Mouse (Mus musculus) limb, embryonic 12.5 days (tissue): ENCODE data around the gene Ier5. TPM values are rescaled to one million over a fixed set of nuclear protein-coding genes. Genes with fewer than 3 reads are reported as not detected.

Experiments
- ATAC-seq: fragments of 200-750 bp; cut with Nextera tagmentation; 2 replicates; pipeline ENCODE4 v1.8.0; 2017; ENCODE audit warnings: low read depth, moderate TSS enrichment; ENCODE audit not compliant: insufficient number of reproducible peaks, insufficient read depth, low FRiP score, low TSS enrichment
- H3K27ac ChIP-seq: fragments of 300-500 bp; sonication (generic); 2 replicates; pipeline ENCODE4 v1.5.1; 2016; ENCODE audit warnings: mild to moderate bottlenecking, moderate library complexity
- H3K27me3 ChIP-seq: fragments of 300-500 bp; sonication (generic); 2 replicates; pipeline ENCODE4 v1.6.1; 2016; ENCODE audit warnings: mild to moderate bottlenecking, moderate library complexity
- H3K36me3 ChIP-seq: fragments of 300-500 bp; sonication (generic); 2 replicates; pipeline ENCODE4 v1.6.1; 2016; ENCODE audit warnings: mild to moderate bottlenecking, moderate library complexity
- H3K4me1 ChIP-seq: fragments of 300-500 bp; sonication (generic); replicated peaks from 2 replicates; pipeline ENCODE4 v1.6.1; 2016
- H3K4me2 ChIP-seq: fragments of 300-500 bp; sonication (generic); 2 replicates; pipeline ENCODE4 v1.6.1; 2016; ENCODE audit warnings: mild to moderate bottlenecking, moderate library complexity
- H3K4me3 ChIP-seq: fragments of 300-500 bp; sonication (generic); replicated peaks from 2 replicates; pipeline ENCODE4 v1.5.1; 2016; ENCODE audit warnings: mild to moderate bottlenecking
- H3K9ac ChIP-seq: fragments of 300-500 bp; sonication (generic); replicated peaks from 2 replicates; pipeline ENCODE4 v1.6.1; 2016; ENCODE audit warnings: mild to moderate bottlenecking, moderate library complexity
- H3K9me3 ChIP-seq: fragments of 300-500 bp; sonication (generic); 2 replicates; pipeline ENCODE4 v1.6.1; 2016; ENCODE audit warnings: mild to moderate bottlenecking, moderate library complexity
- WGBS: fragments of 180-500 bp; shearing (Covaris S2); methylation state at CpG from one replicate; pipeline ENCODE4 v1.1.7; 2016; 5-methylcytosine and 5-hydroxymethylcytosine counted together
- polyA plus RNA-seq: library from polyadenylated mRNA; unstranded; fragments of >200 nt; fragmentation: Nextera tagmentation; extraction: Ambion mirVana; gene quantifications from 2 replicates; pipeline ENCODE4 v1.2.1, GENCODE M21; 2016

Gene Ier5
- polyA plus RNA-seq, 1 experiment from 2014 or later = 15.8 TPM

GRCm38 (mm10) chr1:155088847-155089603 is 10.4 kb downstream of the Ier5 start:
- Histone ChIP-seq H3K4me1 (peaks cover 85% of the 10 kb centered on the region), H3K36me3 (no peaks in the 10 kb centered on the region), H3K4me2 (no peak overlapping the region), H3K9ac (no peak overlapping the region), H3K9me3 (no peaks in the 10 kb centered on the region), H3K4me3 (no peak overlapping the region), H3K27me3 (no peaks in the 10 kb centered on the region), H3K27ac (peak overlapping the region; percentile 53; the same call in 1 of the 2 replicates)
- WGBS = 32% methylated on average over 16 of the region's 16 CpGs
- ATAC-seq = no peak

GRCm38 (mm10) chr1:155088046-155088445 is 11.4 kb downstream of the Ier5 start:
- no peaks in the 10 kb centered on the region for H3K36me3 ChIP-seq
- 87% methylated on average over 4 of the region's 4 CpGs for WGBS
- no peaks in the 10 kb centered on the region for H3K27me3 ChIP-seq
- no peaks in the 10 kb centered on the region for H3K9me3 ChIP-seq
- no peak overlapping the region for H3K4me3 ChIP-seq
- no peak for ATAC-seq
- no peak overlapping the region for H3K27ac ChIP-seq
- H3K4me2 ChIP-seq = no peak overlapping the region
- H3K9ac ChIP-seq = no peak overlapping the region
- peaks cover 78% of the 10 kb centered on the region for H3K4me1 ChIP-seq

DNA sequence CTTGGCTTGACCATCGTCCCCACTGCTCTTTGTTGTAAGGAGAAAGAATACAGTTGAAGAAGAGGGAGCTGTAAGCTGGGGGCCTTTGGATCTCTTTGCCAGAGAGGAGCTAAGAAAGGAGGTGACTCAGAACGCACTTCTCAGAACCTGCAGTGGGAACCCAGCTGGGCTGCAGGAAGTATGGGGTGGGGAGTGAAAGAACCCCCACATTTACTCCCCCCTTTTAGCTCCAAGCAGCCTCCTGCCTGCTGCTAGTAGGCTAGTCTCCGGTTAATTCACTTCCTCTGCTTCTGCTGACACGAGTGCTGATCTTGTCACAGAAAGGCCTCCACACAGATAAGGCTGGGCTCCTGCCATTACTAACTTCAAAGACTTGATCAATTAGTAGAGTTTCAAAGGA is 12.5 kb downstream of the Ier5 start:
- no peak overlapping the region for H3K9ac ChIP-seq
- no peak for ATAC-seq
- H3K9me3 ChIP-seq = no peaks in the 10 kb centered on the region
- H3K4me1 ChIP-seq = peaks cover 78% of the 10 kb centered on the region
- H3K4me3 ChIP-seq = no peak overlapping the region
- H3K36me3 ChIP-seq = no peaks in the 10 kb centered on the region
- 5% methylated on average over 4 of the region's 4 CpGs for WGBS
- H3K4me2 ChIP-seq = no peak overlapping the region
- H3K27ac ChIP-seq = peak overlapping the region; percentile 68
- no peaks in the 10 kb centered on the region for H3K27me3 ChIP-seq

DNA sequence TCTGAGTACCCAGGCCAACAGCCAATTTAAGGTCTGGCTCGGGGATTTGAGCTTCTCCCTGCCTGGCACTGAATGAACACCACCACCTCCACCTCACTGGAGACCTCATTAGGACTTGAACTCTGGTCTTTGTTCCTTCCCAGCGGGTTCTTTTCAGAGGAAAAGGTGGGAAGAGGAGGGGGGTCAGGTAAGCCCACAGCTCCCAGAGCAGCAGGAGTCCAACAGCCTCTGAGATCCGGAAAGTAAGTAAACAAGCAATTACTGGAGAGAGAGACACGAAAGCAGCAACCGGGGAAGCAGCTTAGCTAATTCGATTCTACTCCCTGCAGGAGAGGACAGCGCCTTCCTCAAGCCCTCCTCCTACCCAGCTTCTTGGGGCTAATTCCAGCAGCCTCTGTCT is 13.0 kb downstream of the Ier5 start:
- no peak overlapping the region for H3K4me3 ChIP-seq
- H3K9ac ChIP-seq = no peak overlapping the region
- H3K27ac ChIP-seq = peak overlapping the region; percentile 68
- H3K4me1 ChIP-seq = peaks cover 78% of the 10 kb centered on the region
- no peak for ATAC-seq
- no peaks in the 10 kb centered on the region for H3K27me3 ChIP-seq
- H3K9me3 ChIP-seq = no peaks in the 10 kb centered on the region
- H3K4me2 ChIP-seq = no peak overlapping the region
- H3K36me3 ChIP-seq = no peaks in the 10 kb centered on the region
- WGBS = 5% methylated on average over 7 of the region's 7 CpGs

- Histone ChIP-seq H3K4me1 (peaks cover 76% of the 10 kb centered on the region), H3K9ac (no peak overlapping the region), H3K27ac (no peak overlapping the region; the same call in 1 of the 2 replicates), H3K4me3 (no peak overlapping the region), H3K36me3 (no peaks in the 10 kb centered on the region), H3K27me3 (no peaks in the 10 kb centered on the region), H3K4me2 (no peak overlapping the region), H3K9me3 (no peaks in the 10 kb centered on the region)
- 54% methylated on average over 8 of the region's 8 CpGs for WGBS
- no peak for ATAC-seq
These were observed 14.6 kb downstream of the Ier5 start for GRCm38 (mm10) chr1:155084839-155085238.

GRCm38 (mm10) chr1:155083271-155084265 is 15.9 kb downstream of the Ier5 start:
- no peaks in the 10 kb centered on the region for H3K9me3 ChIP-seq
- no peaks in the 10 kb centered on the region for H3K36me3 ChIP-seq
- H3K9ac ChIP-seq = peak overlapping the region; percentile 71
- H3K27ac ChIP-seq = peak overlapping the region; percentile 99
- peak; percentile 92 for ATAC-seq
- H3K4me1 ChIP-seq = peaks cover 64% of the 10 kb centered on the region
- no peaks in the 10 kb centered on the region for H3K27me3 ChIP-seq
- peak overlapping the region; percentile 44 for H3K4me3 ChIP-seq
- H3K4me2 ChIP-seq = peak overlapping the region; percentile 71
- under 1% methylated on average over 70 of the region's 77 CpGs for WGBS

DNA sequence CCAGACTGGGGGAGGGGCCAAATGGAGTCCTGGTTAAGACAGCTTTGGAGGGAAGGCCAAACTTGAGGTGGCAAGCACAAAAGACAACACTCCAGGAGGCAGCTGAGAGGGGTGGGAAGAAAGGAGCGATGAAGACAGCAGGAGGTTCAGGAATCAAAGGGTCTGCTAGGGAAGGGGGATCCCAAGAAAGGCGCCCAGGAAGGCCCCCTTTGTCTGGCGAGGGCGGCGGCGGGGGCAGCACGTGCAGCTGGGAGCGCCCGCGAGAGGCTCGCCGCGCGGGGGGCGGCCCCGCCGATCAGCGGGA is 16.5 kb downstream of the Ier5 start:
- Histone ChIP-seq H3K4me1 (peaks cover 68% of the 10 kb centered on the region), H3K9me3 (no peaks in the 10 kb centered on the region), H3K4me3 (peak overlapping the region; percentile 44), H3K4me2 (peak overlapping the region; percentile 71), H3K27me3 (no peaks in the 10 kb centered on the region), H3K9ac (peak overlapping the region; percentile 69), H3K27ac (peak overlapping the region; percentile 99), H3K36me3 (no peaks in the 10 kb centered on the region)
- ATAC-seq = peak; percentile 49; the same call in 1 of the 2 replicates
- WGBS = 0% methylated on average over 15 of the region's 18 CpGs

- H3K4me1 ChIP-seq = peaks cover 70% of the 10 kb centered on the region
These were observed 17.1 kb downstream of the Ier5 start for GRCm38 (mm10) chr1:155082158-155082964.

DNA sequence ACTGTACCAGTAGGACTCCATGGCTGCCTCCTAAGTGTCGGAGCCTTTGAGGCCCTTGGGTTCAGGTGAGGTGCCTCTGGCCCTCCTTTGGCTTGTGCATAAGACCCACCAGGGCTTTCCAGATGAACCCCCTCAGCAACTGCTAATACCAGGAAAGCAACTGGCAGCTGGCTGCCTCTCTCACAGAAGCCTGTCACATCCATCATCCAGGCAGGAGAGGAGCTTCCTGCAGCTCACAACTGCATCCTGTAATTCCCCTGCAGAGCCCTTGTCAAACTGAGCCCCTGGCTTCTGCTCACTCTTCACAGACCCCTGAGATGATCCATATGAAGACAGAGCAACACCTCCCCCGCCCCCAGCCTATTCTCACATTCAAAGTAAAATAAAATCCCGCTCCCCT is 21.8 kb downstream of the Ier5 start:
- no peak overlapping the region for H3K4me2 ChIP-seq
- no peak overlapping the region for H3K9ac ChIP-seq
- H3K4me1 ChIP-seq = peaks cover 46% of the 10 kb centered on the region
- no peak for ATAC-seq
- H3K27ac ChIP-seq = no peak overlapping the region
- no peak overlapping the region for H3K4me3 ChIP-seq
- no peaks in the 10 kb centered on the region for H3K9me3 ChIP-seq
- WGBS = 42% methylated on average over 3 of the region's 3 CpGs
- H3K36me3 ChIP-seq = no peaks in the 10 kb centered on the region
- no peaks in the 10 kb centered on the region for H3K27me3 ChIP-seq

More at GRCm38 (mm10) chr1:155082158-155082964, 17.1 kb downstream of the Ier5 start:
- peak overlapping the region; percentile 44 for H3K4me3 ChIP-seq
- H3K9ac ChIP-seq = peak overlapping the region; percentile 69
- no peaks in the 10 kb centered on the region for H3K9me3 ChIP-seq
- no peaks in the 10 kb centered on the region for H3K36me3 ChIP-seq
- peak overlapping the region; percentile 99 for H3K27ac ChIP-seq
- WGBS = 7% methylated on average over 11 of the region's 11 CpGs
- ATAC-seq = no peak; the same call in 1 of the 2 replicates
- peak overlapping the region; percentile 71 for H3K4me2 ChIP-seq
- H3K27me3 ChIP-seq = no peaks in the 10 kb centered on the region

DNA sequence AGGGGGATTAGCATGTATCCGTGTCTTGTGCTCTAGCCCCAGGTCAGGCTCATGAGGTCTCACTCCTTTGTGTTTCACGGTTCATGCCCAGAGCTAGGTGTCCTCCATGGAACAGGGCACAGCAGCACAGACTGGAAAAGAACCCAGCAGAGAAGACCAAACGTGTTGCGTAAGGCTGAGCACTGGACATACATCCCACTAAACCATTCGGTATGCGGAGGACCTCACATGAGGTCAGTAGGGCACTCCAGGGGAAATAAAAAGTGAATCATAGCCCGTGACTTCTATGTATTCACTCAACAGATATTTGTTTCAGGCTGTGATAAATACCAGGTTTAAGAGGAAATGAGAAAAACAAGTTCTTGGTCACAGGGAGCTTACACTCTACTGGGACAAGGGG is 23.6 kb downstream of the Ier5 start:
- Histone ChIP-seq H3K27me3 (no peaks in the 10 kb centered on the region), H3K36me3 (no peaks in the 10 kb centered on the region), H3K4me3 (no peak overlapping the region), H3K4me1 (peaks cover 46% of the 10 kb centered on the region), H3K9ac (no peak overlapping the region), H3K4me2 (no peak overlapping the region), H3K27ac (no peak overlapping the region), H3K9me3 (no peaks in the 10 kb centered on the region)
- no peak for ATAC-seq
- 83% methylated on average over 7 of the region's 7 CpGs for WGBS

GRCm38 (mm10) chr1:155074856-155075255 is 24.6 kb downstream of the Ier5 start:
- WGBS = 69% methylated on average over 7 of the region's 7 CpGs
- H3K4me2 ChIP-seq = no peak overlapping the region
- H3K9me3 ChIP-seq = no peaks in the 10 kb centered on the region
- peaks cover 48% of the 10 kb centered on the region for H3K4me1 ChIP-seq
- H3K27ac ChIP-seq = no peak overlapping the region
- H3K9ac ChIP-seq = no peak overlapping the region
- ATAC-seq = no peak
- H3K36me3 ChIP-seq = no peaks in the 10 kb centered on the region
- H3K4me3 ChIP-seq = no peak overlapping the region
- no peaks in the 10 kb centered on the region for H3K27me3 ChIP-seq
